8 mouse cellular contexts compared by ENCODE assay signal in the genomic region with DNA sequence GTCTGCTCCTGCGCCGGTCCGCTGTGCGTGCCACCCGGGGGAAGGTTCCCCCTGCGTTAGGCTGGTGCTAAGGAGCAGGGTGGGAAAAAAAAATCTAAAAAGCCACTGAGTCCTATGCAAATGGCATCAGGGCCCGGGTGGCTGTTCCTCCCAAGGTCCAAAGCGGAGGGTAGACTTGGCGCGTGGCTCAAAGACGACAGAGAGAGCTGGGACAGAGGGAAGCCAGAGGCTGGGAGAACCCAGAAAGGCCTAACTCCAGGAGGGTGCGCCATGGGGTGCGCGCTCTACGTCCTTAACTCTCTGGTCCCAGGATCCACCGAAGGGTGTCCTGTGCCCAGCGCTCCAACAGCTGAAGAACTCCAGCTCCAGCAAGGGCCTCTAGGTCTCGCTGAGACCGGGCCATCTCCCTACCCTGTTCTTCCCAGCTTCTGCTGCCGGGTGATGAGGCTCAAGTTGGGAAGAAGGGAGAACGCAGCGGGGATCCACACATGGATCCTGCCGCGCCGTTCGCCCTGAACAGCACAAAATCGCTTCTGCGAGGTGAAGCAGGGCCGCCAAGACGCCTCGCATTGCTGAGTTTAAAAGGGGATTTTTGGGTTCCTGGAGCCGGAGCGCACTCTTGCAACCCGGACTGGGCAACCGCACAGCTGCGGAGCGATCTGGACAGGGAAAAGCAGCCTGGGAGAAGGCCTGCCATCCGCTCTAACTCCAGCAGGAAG. TPM values are rescaled to one million over a fixed set of nuclear protein-coding genes. Genes with fewer than 3 reads are reported as not detected.
A peak's percentile ranks its signal among the peaks of the same experiment; 100 is the strongest.
DNase-seq lines count a peak whose midpoint lies in the region; ATAC-seq lines count a peak whose summit lies in the region.

No protein-coding gene starts in this region.

- H3K4me2 ChIP-seq in heart, embryonic 11.5 days: peak overlapping the region; percentile 86
- peak overlapping the region; percentile 75 for H3K4me2 ChIP-seq in kidney, embryonic 14.5 days (replicated peaks; ENCODE audit: low read depth, low read length)

- peaks cover 19% of the 10 kb centered on the region for H3K4me1 ChIP-seq in heart, embryonic 11.5 days (ENCODE audit: control insufficient read depth, insufficient read depth, low read length)
- peaks cover 8% of the 10 kb centered on the region; the same call in 1 of the 2 replicates for H3K4me1 ChIP-seq in kidney, embryonic 14.5 days (ENCODE audit: control insufficient read depth, insufficient read depth, low read length)

- H3K9ac ChIP-seq in heart, embryonic 11.5 days (ENCODE audit: low read depth, low read length): peak overlapping the region; percentile 70
- H3K9ac ChIP-seq in kidney, embryonic 14.5 days (ENCODE audit: low read depth, low read length): peak overlapping the region; percentile 78

- peaks cover 26% of the 10 kb centered on the region for H3K27me3 ChIP-seq in heart, embryonic 11.5 days (ENCODE audit: control insufficient read depth, insufficient read depth, low read length)
- H3K27me3 ChIP-seq in kidney, embryonic 14.5 days (ENCODE audit: control insufficient read depth, insufficient read depth, low read length): no peaks in the 10 kb centered on the region

- no peak for ATAC-seq in heart, embryonic 11.5 days (replicated peaks; ENCODE audit: insufficient number of reproducible peaks, low FRiP score, low TSS enrichment)
- ATAC-seq in kidney, embryonic 14.5 days (ENCODE audit: low FRiP score, low TSS enrichment): peak; percentile 8

- peak overlapping the region; percentile 29; the same call in 1 of the 2 replicates for H3K27ac ChIP-seq in heart, embryonic 11.5 days (ENCODE audit: low read depth, low read length)
- peak overlapping the region; percentile 93 for H3K27ac ChIP-seq in kidney, embryonic 14.5 days (ENCODE audit: low read depth, low read length)

- H3K36me3 ChIP-seq in heart, embryonic 11.5 days (ENCODE audit: control insufficient read depth, insufficient read depth, low read length): no peaks in the 10 kb centered on the region; the same call in 1 of the 2 replicates
- H3K36me3 ChIP-seq in kidney, embryonic 14.5 days (ENCODE audit: control insufficient read depth, insufficient read depth, low read length): peaks cover 28% of the 10 kb centered on the region

- no peaks in the 10 kb centered on the region for H3K9me3 ChIP-seq in heart, embryonic 11.5 days (replicated peaks; ENCODE audit: control insufficient read depth, low read length)
- H3K9me3 ChIP-seq in kidney, embryonic 14.5 days (ENCODE audit: control insufficient read depth, low read length): no peaks in the 10 kb centered on the region

- DNase-seq in adrenal gland, adult (ENCODE audit: inconsistent age in 2 of 2, low spot score in 1 of 2): peak; percentile 78 to 94
- DNase-seq in adrenal gland, adult 2 months: no peak
- peak; percentile 83 for DNase-seq in embryo, embryonic 9.5 days (ENCODE audit: extremely low spot score)
- DNase-seq in lung, postnatal 4 days: peak; percentile 71 to 73
- DNase-seq in urinary bladder, postnatal 25 days (ENCODE audit: low spot score): peak; percentile 26
- no peak for DNase-seq in layer of hippocampus, postnatal 14 days (ENCODE audit: low spot score in 2 of 2)

- 1% methylated on average over 38 of the region's 38 CpGs for WGBS in heart, embryonic 11.5 days (ENCODE audit: insufficient replicate concordance)
- WGBS in kidney, embryonic 14.5 days: 5% methylated on average over 38 of the region's 38 CpGs

- H3K4me3 ChIP-seq in heart, embryonic 11.5 days (ENCODE audit: low read depth, low read length): peak overlapping the region; percentile 43
- peak overlapping the region; percentile 99 for H3K4me3 ChIP-seq in kidney, embryonic 14.5 days (ENCODE audit: low read length)

RNA-seq across cellular contexts. Expression of a gene that starts 6.7 kb away (rescaled TPM):
- total RNA-seq in adrenal gland, adult 2 months (2021): 10 to 100 TPM; 19.4 to 34.1 TPM
- polyA plus RNA-seq in adrenal gland, adult 2 months (2012; rRNA removed): 101 and 106 TPM in 2 replicates
- polyA plus RNA-seq in heart, embryonic 11.5 days (2014; fragmentation: Nextera tagmentation; extraction: Ambion mirVana): 2.3 and 3.3 TPM in 2 replicates
- polyA plus RNA-seq in kidney, embryonic 14.5 days (2014; fragmentation: Nextera tagmentation; extraction: Ambion mirVana): 26.7 and 44.3 TPM in 2 replicates
- total RNA-seq in layer of hippocampus, postnatal 14 days (2021): 1 to 10 TPM; 2.9 TPM

RNA-seq across cellular contexts. Expression of a gene that starts 36.8 kb away (rescaled TPM):
- 1 to 10 TPM; 2.7 to 8.6 TPM for total RNA-seq in adrenal gland, adult 2 months (2021)
- polyA plus RNA-seq in adrenal gland, adult 2 months (2012; rRNA removed): 0.89 and 0.92 TPM in 2 replicates
- 0.23 and 0.70 TPM in 2 replicates for polyA plus RNA-seq in heart, embryonic 11.5 days (2014; fragmentation: Nextera tagmentation; extraction: Ambion mirVana)
- polyA plus RNA-seq in kidney, embryonic 14.5 days (2014; fragmentation: Nextera tagmentation; extraction: Ambion mirVana): 0.29 and 0.53 TPM in 2 replicates
- under 1 TPM in 1 of 2 experiments, not detected in 1; 0.95 TPM for total RNA-seq in layer of hippocampus, postnatal 14 days (2021)

Comparison
In these comparisons a context has a peak if more than half of its experiments do, and no peak if none do; other contexts are left out.
1. DNase-seq: peak in adrenal gland, adult (2 of 2), embryo, embryonic 9.5 days (single experiment), lung, postnatal 4 days (2 of 2) and urinary bladder, postnatal 25 days (single experiment); none in adrenal gland, adult 2 months (single experiment) and layer of hippocampus, postnatal 14 days (0 of 2).